Mouse (Mus musculus) embryo, embryonic 10 days (tissue): ENCODE measurements at regions not wholly inside any gene's neighbourhood (a gene's known extent, or its start where the extent isn't known, plus 50 kb on each side); places are given as distances from the start of the nearest gene placed in this dataset.

Experiments used
- DNase-seq: peaks from one replicate; pipeline ENCODE4 v3.0.0-alpha.2; 2015; ENCODE audit warnings: low spot score

GRCm38 (mm10) chr1:92340644-92341043 is 133.0 kb downstream of the Ndufa10 start:
- DNase-seq: no peak

GRCm38 (mm10) chr1:92338589-92338988 is 135.1 kb downstream of the Ndufa10 start:
- no peak for DNase-seq

GRCm38 (mm10) chr1:92337450-92337849 is 136.2 kb downstream of the Ndufa10 start:
- peak; percentile 43 for DNase-seq

DNA sequence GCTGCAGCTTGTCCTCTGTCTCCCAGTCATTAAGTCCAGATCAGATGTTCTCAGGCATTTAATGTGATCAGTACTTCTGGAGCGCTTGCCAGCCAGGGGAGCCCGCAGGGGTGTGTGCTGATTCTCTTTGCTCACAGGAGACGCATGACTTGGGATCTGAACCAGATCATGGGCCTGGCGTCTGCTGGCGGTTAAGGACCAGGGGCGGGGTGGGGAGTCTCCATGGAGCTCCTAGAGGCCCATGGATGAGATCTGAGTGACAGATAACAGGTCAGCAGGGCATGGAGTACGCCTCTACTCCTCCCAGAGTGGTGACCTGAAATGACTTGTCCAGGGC is 136.7 kb upstream of the Hdac4 start:
- DNase-seq: no peak

DNA sequence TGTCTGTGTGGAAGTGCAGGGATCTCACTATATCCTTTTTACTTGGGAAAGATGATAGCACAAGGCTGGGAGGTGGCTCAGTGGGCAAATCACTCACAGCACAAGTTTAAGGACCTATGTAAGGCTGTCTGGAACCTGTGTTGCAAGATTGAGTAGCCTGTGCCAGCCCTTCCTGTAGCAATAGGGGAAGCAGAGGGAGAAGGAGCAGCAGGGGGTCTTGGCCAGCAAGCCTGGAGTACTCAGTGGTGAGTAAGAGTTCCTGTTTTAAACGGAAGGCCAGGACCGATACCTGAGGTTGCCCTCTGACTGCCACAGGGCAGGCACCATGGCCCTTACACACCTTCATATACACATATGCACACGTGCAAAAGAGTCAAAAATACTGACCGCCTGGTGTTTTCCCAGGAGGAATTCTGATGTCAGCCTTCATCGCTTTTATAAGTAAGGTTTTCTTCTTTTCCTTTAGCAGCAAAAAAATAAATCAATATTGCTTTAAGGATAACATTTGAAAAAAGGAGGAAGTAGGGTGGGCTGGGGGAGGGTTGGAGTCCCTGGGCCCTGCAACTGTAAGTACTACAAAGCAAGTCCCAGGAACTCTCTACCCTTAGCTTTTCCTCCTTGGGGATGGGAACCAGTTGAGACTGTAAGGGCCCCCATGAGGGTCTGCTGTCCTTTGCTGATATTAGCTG is 136.2 kb upstream of the Hdac4 start:
- no peak for DNase-seq

GRCm38 (mm10) chr1:92330181-92330580 is 134.7 kb upstream of the Hdac4 start:
- DNase-seq: no peak

GRCm38 (mm10) chr1:92329491-92329890 is 134.0 kb upstream of the Hdac4 start:
- DNase-seq: no peak

DNA sequence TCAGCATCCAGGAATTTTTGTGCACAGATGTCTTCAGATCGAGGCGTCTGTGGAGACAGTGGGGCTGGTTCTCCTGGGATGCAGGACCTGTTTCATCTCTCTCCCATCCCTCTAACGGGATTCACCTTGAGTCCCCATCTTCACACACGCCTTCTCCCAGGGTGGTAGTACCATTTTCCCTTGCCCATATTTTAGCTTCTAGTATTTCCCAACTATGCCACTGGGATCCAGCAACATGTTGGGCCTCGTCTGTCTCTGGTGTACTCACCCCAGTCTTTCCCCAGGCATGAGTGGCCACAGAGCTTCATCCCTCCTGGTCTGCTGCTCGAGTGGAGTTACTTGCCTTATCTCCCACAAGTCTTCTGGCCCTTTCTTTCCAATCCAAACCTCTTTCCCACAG is 131.6 kb upstream of the Hdac4 start:
- DNase-seq: no peak

- no peak for DNase-seq
Observed at GRCm38 (mm10) chr1:92325281-92325680, 129.8 kb upstream of the Hdac4 start.

DNA sequence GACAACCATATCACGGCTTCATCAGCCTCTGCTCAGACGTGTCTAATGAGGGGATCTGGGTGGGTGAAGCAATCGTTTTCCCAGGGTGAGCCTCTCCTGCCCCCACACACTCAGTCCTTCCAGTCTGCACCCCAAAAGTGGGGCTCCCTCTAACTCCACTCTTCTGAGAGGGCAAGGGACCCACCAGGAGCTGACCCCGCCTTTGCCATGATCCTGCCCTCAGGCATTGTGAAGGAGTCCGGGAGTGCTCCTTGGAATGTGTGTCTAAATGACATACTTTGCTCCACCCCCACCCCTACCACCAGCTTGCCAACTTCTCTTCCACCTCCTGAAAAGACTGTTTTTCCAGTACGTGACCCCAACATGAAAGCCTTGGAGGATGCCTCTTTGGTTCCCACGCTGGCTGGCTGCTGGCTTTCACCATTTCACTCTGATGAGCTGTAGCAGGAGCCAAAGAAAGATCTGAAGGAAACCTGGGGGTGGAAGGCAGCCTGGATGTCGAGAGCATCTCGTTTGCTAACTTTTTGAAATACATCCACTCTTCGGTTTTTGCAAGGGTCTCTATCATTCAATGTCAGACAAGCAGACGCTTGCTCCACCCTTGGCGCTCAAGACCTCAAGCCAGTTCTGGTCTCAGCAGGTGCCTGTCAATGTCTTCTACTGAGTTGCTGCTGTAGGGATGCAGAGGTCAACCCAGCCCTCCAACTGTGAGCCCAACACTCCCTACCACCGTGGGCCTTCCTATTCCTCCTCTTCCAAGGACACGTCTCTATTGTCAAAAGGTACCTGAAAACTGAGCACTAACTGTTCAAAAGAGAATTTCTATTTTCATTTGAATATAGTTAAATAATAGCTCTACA is 128.8 kb upstream of the Hdac4 start:
- DNase-seq: no peak

DNA sequence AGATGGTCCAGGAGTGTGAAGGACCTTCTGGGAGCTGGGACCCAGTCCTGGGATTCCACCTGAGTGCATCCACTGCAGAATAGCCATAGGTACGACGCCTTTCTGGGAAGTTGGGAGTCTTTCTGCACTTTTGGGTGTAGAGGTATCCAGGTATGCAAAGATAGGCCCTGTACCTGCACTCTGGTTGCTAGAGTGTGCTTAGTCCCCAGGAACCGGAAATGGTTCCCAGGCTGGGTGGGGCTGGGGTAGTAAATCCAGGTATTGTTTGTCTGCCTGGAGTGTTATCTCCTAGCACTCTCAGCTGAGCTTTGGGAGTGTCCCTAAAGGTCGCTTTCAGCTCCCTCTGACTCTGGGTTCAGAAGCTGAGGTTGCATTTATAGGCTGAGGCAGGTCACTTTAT is 121.6 kb upstream of the Hdac4 start:
- no peak for DNase-seq

- DNase-seq: peak; percentile 27
Observed at GRCm38 (mm10) chr1:92316191-92316723, 120.8 kb upstream of the Hdac4 start.

GRCm38 (mm10) chr1:92313001-92313597 is 117.6 kb upstream of the Hdac4 start:
- no peak for DNase-seq

DNA sequence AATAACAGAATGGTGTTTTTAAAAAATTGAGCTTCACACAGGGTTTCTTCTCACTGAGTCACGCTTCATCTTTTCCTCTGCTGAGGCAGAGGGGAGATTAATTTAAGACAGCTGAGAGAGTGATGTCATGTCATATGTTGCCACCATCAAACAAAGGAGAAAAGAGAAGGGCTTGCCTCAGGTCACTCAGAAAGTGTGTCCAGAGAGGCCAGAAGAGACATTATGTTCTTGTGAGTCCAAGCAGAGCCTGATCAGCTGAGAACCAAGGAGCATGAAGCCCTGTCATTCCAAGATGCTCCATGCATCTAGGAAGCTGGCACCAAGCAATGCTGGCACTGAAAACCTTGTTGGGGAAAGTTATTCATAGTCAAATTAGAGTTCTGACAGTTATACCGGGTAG is 114.4 kb upstream of the Hdac4 start:
- no peak for DNase-seq

DNA sequence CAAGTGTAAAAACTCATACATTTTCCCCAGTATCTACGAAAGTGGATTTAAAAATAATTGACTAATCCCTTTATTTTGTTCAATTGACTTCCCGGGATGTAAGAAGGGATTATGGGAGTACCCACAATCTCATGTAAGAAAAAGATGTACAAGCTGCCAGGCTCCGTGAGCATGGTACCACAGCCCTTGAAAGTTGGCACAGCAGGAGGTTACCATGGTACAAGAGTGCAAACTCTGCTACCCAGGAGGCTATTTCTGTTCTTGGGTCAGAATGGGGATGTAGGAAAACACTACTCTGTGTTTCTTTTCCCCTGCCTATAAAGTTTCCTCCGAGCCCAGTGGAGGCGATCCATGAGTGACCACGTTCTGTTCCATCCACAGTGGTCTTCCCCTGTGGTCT is 113.9 kb upstream of the Hdac4 start:
- no peak for DNase-seq

DNA sequence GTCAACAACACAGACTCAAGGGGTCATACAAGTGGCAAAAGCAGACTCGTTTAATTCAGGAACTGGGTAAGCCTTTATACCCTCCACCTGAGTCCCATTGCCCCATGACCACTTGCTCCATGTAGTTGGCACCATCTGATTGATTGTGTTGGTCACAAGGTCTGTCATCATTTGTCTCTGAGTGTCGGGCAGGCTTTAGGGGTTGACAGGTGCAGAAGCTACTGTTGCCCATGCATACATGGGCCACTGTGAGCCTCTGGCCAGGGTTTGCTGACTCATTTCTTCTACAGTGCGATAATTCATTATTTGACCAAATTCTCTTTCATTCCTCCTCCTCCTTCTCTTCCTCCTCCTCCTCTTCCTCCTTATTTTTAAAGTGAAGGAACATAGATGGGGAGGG is 113.0 kb upstream of the Hdac4 start:
- DNase-seq: no peak

GRCm38 (mm10) chr1:92306042-92306441 is 110.5 kb upstream of the Hdac4 start:
- no peak for DNase-seq

DNA sequence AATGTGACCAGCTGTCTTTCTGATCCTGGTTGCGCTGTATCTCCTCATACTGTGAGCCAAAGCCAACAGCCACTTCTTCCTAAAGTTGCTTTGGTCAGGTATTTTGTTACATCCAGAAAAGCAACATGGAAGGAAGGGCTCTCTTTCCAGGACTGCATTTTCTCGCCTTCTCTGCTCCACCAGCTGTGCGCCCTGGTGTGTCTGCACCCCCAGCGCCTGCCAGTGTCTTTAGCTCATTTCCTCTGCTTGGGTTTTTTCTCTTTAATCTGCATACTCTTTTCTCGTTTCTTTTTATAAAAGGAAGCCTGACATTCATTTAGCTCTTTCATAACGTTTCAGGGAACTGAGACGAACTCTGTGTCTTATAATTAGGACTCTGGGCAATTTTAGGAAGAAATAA is 103.5 kb upstream of the Hdac4 start:
- no peak for DNase-seq

DNA sequence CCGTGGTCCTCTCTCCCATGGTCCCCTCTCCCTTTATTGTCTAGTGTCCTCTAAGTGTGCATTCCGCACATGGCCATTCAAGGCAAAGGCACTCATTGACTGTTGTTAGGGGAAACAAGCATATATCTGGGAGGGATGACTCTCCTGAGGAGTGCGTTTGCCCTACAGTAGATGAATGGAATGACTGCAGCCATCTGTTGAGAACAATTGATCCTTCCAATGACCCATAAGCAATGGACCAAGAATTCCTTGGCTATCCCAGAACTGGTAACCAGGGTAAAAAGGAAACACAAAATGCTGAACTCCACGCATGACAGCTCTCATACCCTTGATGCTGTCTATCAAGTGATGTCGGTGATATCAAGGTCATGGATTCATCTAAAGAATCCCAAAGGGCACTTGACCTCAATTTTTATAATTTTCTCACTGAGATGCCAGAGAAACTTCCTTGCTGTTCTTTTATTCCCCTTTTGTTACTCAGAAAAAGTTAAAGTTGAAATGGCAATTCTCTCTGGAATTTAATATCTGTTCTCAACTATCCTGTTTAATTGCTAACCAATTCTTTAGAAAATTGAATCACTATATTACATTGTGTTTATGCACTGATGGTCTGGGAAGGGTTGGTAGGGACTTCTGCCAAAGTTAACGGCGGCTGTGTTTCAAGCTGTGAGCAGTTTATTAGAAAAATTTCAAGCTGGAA is 97.3 kb upstream of the Hdac4 start:
- DNase-seq: no peak

GRCm38 (mm10) chr1:92286966-92287342 is 91.5 kb upstream of the Hdac4 start:
- no peak for DNase-seq

DNA sequence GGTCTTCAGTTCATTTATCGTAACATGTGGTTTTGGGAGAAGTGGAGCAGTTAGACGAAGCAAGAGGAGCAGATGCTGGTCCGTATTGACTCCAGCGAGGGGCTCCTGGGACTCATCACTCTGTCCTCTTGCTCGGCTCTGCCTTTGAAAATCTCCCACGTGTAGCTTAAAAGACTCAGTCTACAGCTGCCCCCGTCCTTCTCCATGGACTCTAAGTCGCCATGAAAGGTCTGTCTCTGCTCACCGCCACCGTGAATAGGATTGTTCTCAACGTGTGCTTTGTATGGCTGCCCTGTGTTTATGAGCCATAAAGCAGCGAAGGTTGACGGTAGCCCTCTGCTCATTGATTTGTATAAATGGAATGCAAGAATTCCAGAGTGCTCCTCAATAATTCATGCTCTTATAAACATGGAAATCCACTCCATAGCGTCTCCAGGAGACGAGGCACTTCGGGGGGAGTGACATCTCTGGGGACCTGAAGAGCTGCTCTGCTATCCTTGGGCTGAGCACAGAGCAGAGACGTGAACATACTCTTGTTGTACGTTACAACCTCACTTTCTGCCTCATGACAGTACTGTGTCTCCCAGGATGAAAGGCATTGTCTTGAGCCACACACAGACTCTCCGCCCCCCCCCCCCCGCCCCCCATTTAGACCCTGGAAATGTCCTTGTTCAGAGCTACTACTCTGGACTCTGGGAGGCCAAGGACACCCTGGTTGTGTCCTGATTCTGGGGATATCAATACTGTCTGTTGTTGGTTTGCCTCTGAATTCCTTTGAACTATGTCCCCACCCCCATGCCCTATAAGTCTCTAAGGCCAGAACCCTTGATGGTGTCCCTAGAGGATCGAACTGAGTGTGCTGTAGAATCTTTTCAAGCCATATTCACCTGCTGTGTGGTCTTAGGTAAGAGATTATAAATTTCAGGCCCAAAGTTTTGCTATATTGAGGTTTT is 90.8 kb upstream of the Hdac4 start:
- peak; percentile 34 for DNase-seq
